Mouse (Mus musculus) Patski (cell line): ENCODE measurements at regions not wholly inside any gene's neighbourhood (a gene's known extent, or its start where the extent isn't known, plus 50 kb on each side); places are given as distances from the start of the nearest gene placed in this dataset.

Source experiments
- ATAC-seq: fragments of 100-300 bp; one replicate; pipeline ENCODE4 v1.8.0; 2021
- CTCF ChIA-PET: fragments of 350-600 bp; sonication (Branson Sonifier 250); formaldehyde crosslinking; loops from one replicate; lab custom pipeline; 2022; ENCODE audit warnings: inconsistent platforms; lab: Charles Lee
- POLR2A ChIA-PET: fragments of 350-600 bp; sonication (Branson Sonifier 250); formaldehyde crosslinking; loops from one replicate; lab custom pipeline; 2022; ENCODE audit warnings: antibody characterized with exemption, inconsistent platforms; lab: Charles Lee
- DNase-seq: peaks from one replicate; pipeline ENCODE4 v3.0.0-alpha.2; 2011; ENCODE audit warnings: low read depth, low spot score
- H3K27me3 ChIP-seq: fragments of 371-371 bp; one replicate; pipeline ENCODE4 v1.5.1; 2021
- CTCF ChIP-seq: fragments of 100-300 bp; IDR thresholded peaks from one replicate; pipeline ENCODE4 v1.5.1; 2021
- in situ Hi-C: fragments of 300-500 bp; cut with MboI; formaldehyde crosslinking; loops from 3 replicates; pipeline ENCODE4 v1.11.1; 2018; ENCODE audit warnings: low pct_unique_long_range_greater_than_20kb, mixed read lengths

GRCm38 (mm10) chr7:90057947-90058346 lies 72.1 kb upstream of the Picalm start:
- in situ Hi-C loops = no loop called here
- POLR2A ChIA-PET = no interaction called here

DNA sequence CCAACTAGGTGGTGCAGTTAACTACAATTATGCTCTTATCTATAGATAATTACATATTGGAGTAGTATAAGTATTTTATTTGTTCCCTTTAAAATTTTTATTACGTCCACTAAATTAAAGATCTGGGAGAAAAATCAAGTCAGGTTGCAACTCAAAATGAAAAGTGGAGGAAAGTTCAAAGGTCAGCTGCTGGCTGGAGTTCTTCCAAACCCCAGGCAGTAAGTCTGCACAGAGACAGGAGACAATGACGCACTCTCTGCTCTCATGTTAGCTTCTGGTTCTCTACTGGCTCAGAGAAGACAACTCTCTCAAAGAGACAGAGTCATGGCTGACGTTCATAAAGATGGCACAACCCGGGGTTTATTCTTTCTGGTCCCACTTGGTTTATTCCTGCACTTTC lies 71.4 kb upstream of the Picalm start:
- ChIA-PET POLR2A (interaction anchor here (1.2 to 1.3 kb wide), 2 partner anchors 14 to 24 kb away, joined by 3 to 4 read pairs; no protein-coding TSS in a partner anchor), CTCF (no interaction called here)
- H3K27me3 ChIP-seq = no peaks in the 10 kb centered on the region
- TF ChIP-seq CTCF = no peak
- no peak for DNase-seq
- no peak for ATAC-seq
- in situ Hi-C loops = no loop called here

More at GRCm38 (mm10) chr7:90057947-90058346, 72.1 kb upstream of the Picalm start:
- TF ChIP-seq CTCF = no peak
- ATAC-seq (no peak), DNase-seq (no peak)
- no peaks in the 10 kb centered on the region for H3K27me3 ChIP-seq
- CTCF ChIA-PET = no interaction called here

DNA sequence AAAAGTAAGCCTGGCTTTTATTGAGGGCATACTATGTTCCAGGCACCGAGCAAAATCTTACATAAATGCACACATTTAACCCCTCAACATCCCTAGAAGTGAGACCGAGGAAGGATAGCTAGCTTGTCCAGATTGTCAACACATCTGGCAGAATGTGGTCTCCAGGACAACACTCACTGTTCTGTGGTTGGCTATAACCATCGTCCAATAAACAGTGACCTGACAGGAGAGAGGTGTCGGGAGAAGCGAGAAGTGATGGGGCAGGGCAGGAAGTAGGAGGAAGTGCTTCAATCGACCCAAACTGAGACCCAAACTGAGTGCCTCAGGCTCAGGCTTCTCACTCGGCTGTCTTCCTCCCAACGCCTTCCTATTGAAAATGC lies 70.8 kb upstream of the Picalm start:
- H3K27me3 ChIP-seq = no peaks in the 10 kb centered on the region
- ATAC-seq (peak; percentile 19), DNase-seq (no peak)
- TF ChIP-seq CTCF = no peak
- CTCF ChIA-PET = interaction anchor here (0.6 kb wide), 1 partner anchor 16 kb away, joined by 3 read pairs; no protein-coding TSS in a partner anchor
- in situ Hi-C loops = no loop called here
- POLR2A ChIA-PET = interaction anchor here (1.2 to 1.3 kb wide), 2 partner anchors 14 to 23 kb away, joined by 3 to 4 read pairs; no protein-coding TSS in a partner anchor

GRCm38 (mm10) chr7:90059629-90060301 lies 70.2 kb upstream of the Picalm start:
- H3K27me3 ChIP-seq = no peaks in the 10 kb centered on the region
- POLR2A ChIA-PET = interaction anchor here (1.2 to 1.8 kb wide), 3 partner anchors 15 to 23 kb away, joined by 3 to 5 read pairs (median 4); no protein-coding TSS in a partner anchor
- peak; percentile 67 for ATAC-seq
- no peak for TF ChIP-seq CTCF
- DNase-seq = peak; percentile 75
- in situ Hi-C loops = no loop called here
- CTCF ChIA-PET = interaction anchor here (0.6 to 0.9 kb wide), 2 partner anchors 13 to 16 kb away, joined by 3 read pairs; no protein-coding TSS in a partner anchor

- no peak for ATAC-seq
- no peak for DNase-seq
- ChIA-PET CTCF (interaction anchor here (0.9 kb wide), 1 partner anchor 14 kb away, joined by 3 read pairs; no protein-coding TSS in a partner anchor), POLR2A (interaction anchor here (0.5 to 1.8 kb wide), 2 partner anchors 15 to 392 kb away, joined by 4 to 5 read pairs; no protein-coding TSS in a partner anchor)
- no peaks in the 10 kb centered on the region for H3K27me3 ChIP-seq
- in situ Hi-C loops = no loop called here
- TF ChIP-seq CTCF = no peak
Observed at GRCm38 (mm10) chr7:90060343-90061175, 69.5 kb upstream of the Picalm start.

GRCm38 (mm10) chr7:90061701-90062100 lies 68.3 kb upstream of the Picalm start:
- ChIA-PET POLR2A (interaction anchor here (1.8 kb wide), 1 partner anchor 14 kb away, joined by 5 read pairs; no protein-coding TSS in a partner anchor), CTCF (no interaction called here)
- ATAC-seq = no peak
- no peaks in the 10 kb centered on the region for H3K27me3 ChIP-seq
- no peak for TF ChIP-seq CTCF
- DNase-seq = no peak
- in situ Hi-C loops = no loop called here

DNA sequence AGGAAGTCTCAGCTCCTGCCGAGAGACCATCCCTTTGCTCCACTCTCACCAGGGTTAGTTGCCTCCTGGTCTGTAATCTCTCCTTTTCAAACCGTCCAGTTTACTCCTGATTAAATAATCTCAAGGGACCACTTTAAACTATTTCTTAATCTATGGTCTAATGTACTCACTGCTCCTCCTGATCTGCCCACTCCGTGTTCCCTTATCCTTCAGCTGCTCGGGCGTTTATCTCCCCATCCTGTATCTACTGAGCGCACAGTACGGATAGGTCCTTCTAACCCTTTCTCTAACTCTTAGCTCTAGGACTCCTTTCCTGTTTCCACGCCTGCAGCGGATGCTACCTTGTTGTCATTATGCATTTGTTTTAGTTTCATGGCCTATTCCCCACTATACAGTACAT lies 67.1 kb upstream of the Picalm start:
- ATAC-seq = no peak
- POLR2A ChIA-PET = interaction anchor here (1.0 kb wide), 1 partner anchor 21 kb away, joined by 3 read pairs; no protein-coding TSS in a partner anchor
- CTCF ChIA-PET = interaction anchor here (0.8 to 1.3 kb wide), 3 partner anchors 12 to 33 kb away, joined by 3 to 4 read pairs (median 4); no protein-coding TSS in a partner anchor
- TF ChIP-seq CTCF = no peak
- in situ Hi-C loops = no loop called here
- no peak for DNase-seq
- no peaks in the 10 kb centered on the region for H3K27me3 ChIP-seq

DNA sequence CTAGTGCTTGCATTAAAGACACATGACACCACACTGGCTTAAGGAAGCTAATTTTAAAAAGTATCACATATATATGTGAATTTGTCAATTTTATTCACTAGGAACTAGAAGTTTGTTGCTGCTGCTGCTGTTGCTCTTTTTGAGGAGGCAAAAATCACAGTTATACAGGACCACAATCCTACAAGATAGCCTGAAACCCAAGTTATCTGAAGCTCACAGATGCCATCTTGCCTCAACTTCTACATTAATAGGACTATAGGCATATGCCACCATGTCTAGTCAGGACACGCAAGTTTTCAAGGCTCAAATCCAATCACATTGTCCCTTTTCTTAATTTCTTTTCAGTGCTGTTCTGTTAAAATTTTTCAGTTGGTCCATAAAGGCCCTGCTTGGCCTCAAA lies 65.8 kb upstream of the Picalm start:
- no peaks in the 10 kb centered on the region for H3K27me3 ChIP-seq
- ATAC-seq = no peak
- ChIA-PET CTCF (interaction anchor here (1.2 kb wide), 1 partner anchor 35 kb away, joined by 4 read pairs; no protein-coding TSS in a partner anchor), POLR2A (no interaction called here)
- in situ Hi-C loops = no loop called here
- no peak for TF ChIP-seq CTCF
- DNase-seq = no peak

DNA sequence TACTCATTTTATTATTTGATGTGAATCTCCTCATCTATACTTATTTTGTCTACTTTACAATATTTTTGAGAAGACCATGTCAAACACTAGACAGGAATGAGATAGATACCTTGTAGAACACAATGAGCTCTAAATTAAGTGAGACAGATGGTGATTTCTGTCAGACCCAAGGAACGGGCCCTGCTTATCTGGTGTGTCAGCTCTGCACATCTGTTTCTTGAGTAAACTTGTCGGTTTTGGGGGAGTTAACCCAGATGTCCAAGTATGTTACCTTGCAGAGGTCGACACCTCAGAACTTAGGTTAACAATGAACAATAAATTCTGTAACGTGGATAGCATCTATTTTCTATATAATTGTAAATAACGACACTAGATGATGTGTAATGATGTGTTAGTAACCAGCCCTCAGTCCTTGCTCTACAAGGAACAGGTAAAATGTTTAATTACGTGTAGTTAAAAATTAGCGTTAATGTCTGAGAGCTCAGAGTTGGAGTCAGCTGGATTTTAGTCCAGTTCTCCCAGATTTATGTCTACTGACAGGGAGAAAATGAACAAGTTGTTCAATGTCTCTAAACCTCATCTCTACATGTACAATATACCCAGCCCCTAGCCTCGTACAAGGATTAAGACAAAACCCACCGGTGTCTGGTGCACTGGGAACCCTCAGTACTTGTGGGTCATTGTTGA lies 64.6 kb upstream of the Picalm start:
- CTCF ChIA-PET = interaction anchor here (1.2 to 1.7 kb wide), 3 partner anchors 12 to 15 kb away, joined by 3 read pairs; no protein-coding TSS in a partner anchor

DNA sequence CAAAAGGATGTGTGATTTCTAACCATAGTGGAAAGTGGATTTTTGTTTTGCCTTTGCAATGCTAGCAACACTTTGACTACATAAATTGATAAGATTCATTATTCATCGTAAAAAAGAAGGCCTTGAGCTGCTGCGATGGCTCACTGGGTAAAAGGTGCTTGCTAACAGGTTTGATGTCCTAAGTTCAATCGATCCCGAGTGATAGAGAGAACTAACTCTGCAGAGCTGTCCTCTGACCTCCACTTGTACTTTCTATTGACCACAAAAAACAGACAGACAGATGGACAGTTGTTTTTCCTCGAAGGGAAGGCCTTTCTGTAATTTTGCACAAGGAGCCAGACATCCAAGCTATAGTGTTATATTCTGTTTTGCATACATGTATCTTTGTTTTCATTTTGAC lies 63.7 kb upstream of the Picalm start:
- in situ Hi-C loops = no loop called here
- no peaks in the 10 kb centered on the region for H3K27me3 ChIP-seq
- no peak for DNase-seq
- no peak for TF ChIP-seq CTCF
- CTCF ChIA-PET = interaction anchor here (1.2 to 1.7 kb wide), 3 partner anchors 12 to 14 kb away, joined by 3 read pairs; no protein-coding TSS in a partner anchor
- ATAC-seq = no peak
- POLR2A ChIA-PET = no interaction called here

More for the DNA sequence above, 64.6 kb upstream of the Picalm start:
- in situ Hi-C loops = no loop called here
- no peak for ATAC-seq
- DNase-seq = no peak
- no peak for TF ChIP-seq CTCF
- no peaks in the 10 kb centered on the region for H3K27me3 ChIP-seq
- POLR2A ChIA-PET = no interaction called here
